Mouse (Mus musculus) kidney, adult 8-10 months (tissue): ENCODE data around the gene Olfr986.

ENCODE experiments used
- DNase-seq, 2 experiments: peaks; one replicate each; pipeline ENCODE4 v3.0.0; 2022

Olfr986 gene

GRCm38 (mm10) chr9:40180620-40181019, at the start of gene Olfr986:
Gene Olfr986, plus strand, starts transcription at chr9:40180920.
- DNase-seq: no peak

GRCm38 (mm10) chr9:40136987-40137688, 43.6 kb upstream of the Olfr986 start:
- no peak for DNase-seq

GRCm38 (mm10) chr9:40139484-40139883, 41.2 kb upstream of the Olfr986 start:
- no peak for DNase-seq

- DNase-seq: no peak
Observed at GRCm38 (mm10) chr9:40141544-40141943, 39.2 kb upstream of the Olfr986 start.

GRCm38 (mm10) chr9:40155118-40155644, 25.5 kb upstream of the Olfr986 start:
- DNase-seq: no peak

GRCm38 (mm10) chr9:40166446-40166845, 14.3 kb upstream of the Olfr986 start:
- no peak for DNase-seq

GRCm38 (mm10) chr9:40177017-40177416, 3.7 kb upstream of the Olfr986 start:
- peak in 1 of 2 experiments; percentile 20 for DNase-seq

- peak; percentile 20 to 26 for DNase-seq
Observed at GRCm38 (mm10) chr9:40185166-40185565, 4.4 kb downstream of the Olfr986 start.

GRCm38 (mm10) chr9:40191086-40191876, 10.6 kb downstream of the Olfr986 start:
- DNase-seq: no peak

GRCm38 (mm10) chr9:40192098-40193038, 11.6 kb downstream of the Olfr986 start, which contains the start of gene Zfp202:
Gene Zfp202, plus strand, starts transcription at chr9:40192316.
- peak; percentile 86 to 87 for DNase-seq

- DNase-seq: no peak
Observed at GRCm38 (mm10) chr9:40195981-40196380, 15.3 kb downstream of the Olfr986 start.

GRCm38 (mm10) chr9:40206546-40206950, 25.8 kb downstream of the Olfr986 start:
- DNase-seq: no peak

- no peak for DNase-seq
Observed at GRCm38 (mm10) chr9:40210744-40211143, 30.0 kb downstream of the Olfr986 start.

- no peak for DNase-seq
Observed at GRCm38 (mm10) chr9:40214058-40214457, 33.3 kb downstream of the Olfr986 start.

GRCm38 (mm10) chr9:40216651-40217050, 35.9 kb downstream of the Olfr986 start:
- no peak for DNase-seq

- no peak for DNase-seq
Observed at GRCm38 (mm10) chr9:40224289-40224688, 43.6 kb downstream of the Olfr986 start.

- DNase-seq: peak; percentile 12 to 49
Observed at GRCm38 (mm10) chr9:40227874-40228789, 47.4 kb downstream of the Olfr986 start.

- DNase-seq: no peak
Observed at GRCm38 (mm10) chr9:40228804-40229331, 48.1 kb downstream of the Olfr986 start.

GRCm38 (mm10) chr9:40229479-40229878, 48.8 kb downstream of the Olfr986 start:
- DNase-seq: no peak

GRCm38 (mm10) chr9:40231019-40231418, 50.3 kb downstream of the Olfr986 start:
- DNase-seq: no peak
